Mouse (Mus musculus): ENCODE measurements at regions not wholly inside any gene's neighbourhood (a gene's known extent, or its start where the extent isn't known, plus 50 kb on each side); places are given as distances from the start of the nearest gene placed in this dataset.

DNA sequence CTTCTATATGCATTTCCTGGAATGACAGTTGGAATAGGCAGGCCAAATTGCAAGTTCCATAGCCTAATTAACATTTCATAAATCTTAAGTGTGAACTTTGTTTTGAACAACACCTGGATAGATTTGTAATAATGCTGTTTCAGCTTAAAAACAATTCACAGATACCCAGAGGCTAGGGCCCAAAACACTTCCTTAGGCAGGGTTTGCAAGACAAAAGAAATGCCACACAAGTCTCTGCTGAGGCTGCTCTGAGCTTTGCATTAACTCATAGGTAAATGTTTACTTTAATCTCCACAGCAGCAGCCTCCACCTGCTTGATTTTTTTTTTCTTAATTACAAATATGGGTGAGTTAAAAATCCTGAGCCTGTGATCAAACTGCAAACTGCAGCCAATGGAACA, 118.4 kb downstream of the Gnat3 start:
- DNase-seq (ENCODE audit: low spot score in 2 of 2), result no peak

DNA sequence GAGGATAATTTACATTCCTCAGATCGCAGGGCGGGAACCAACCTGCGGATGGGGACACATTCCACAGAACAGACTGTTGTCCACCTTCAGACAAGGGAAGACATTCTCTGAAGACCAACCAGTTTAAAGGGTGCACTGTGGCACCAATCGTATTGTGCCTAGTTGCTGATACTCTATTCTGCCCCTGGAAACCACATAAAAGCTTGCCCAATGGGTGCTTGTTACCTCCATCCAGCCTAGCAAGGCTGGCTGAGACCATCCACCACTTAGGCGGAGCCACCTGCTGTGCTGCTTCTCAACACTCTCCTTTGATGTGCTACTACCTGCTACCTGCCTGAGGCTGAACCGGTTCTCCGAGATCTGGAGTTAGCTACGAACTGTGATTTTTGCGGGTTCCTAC, 119.9 kb downstream of the Gnat3 start:
- DNase-seq (ENCODE audit: low spot score in 2 of 2), result no peak

GRCm38 (mm10) chr5:18083789-18084188, 121.4 kb downstream of the Gnat3 start:
- DNase-seq (ENCODE audit: low spot score in 2 of 2), result no peak

DNA sequence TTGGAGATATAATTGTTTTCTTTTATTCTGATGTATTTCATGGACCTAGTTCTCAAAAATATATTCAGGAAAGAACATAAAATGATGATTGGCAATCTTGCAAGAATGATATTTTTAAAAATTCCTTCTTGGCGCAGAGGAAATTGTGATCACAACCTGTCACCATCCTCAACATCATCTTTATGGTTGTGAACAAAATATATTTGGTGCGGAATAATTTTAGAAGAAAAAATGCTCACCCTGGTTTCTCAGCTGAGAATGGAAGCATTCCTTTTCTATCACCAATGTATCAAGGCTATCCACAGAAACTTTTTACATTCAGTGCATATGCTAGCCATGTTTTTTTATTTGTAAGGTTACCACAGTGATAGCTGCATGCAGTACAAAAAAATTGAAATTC, 123.1 kb downstream of the Gnat3 start:
- DNase-seq (ENCODE audit: low spot score in 2 of 2), result no peak

DNA sequence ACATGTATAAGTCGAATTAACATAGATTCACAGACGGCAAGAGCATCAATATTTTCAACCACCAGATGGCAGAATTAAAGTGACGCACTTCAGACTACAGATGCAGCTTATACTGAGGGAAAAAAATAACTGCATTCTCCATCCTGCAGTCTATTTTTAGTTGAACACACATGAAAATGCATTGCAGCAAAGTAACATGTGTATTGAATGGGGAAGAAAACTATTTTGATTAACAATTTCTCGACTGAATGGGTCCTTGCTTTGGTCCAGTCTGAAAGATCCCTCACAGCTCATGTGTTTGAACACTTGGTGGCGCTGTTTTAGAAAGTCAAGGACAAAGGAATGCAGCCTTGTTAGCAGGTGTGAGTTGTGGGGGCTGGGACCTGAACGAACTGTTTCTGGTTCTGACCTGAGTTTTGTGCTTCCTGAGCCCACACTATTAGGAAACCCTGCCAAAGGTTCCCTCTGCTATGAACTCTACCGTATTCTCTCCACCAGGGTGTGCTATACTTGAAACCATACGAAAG, 125.6 kb downstream of the Gnat3 start:
- DNase-seq (ENCODE audit: low spot score in 2 of 2), result peak; percentile 32 to 41

- no peak for DNase-seq (ENCODE audit: low spot score in 2 of 2)
Measured at GRCm38 (mm10) chr5:18089956-18090355, 127.6 kb downstream of the Gnat3 start.

- DNase-seq (ENCODE audit: low spot score in 2 of 2), result no peak
Measured at GRCm38 (mm10) chr5:18114905-18115689, 152.7 kb downstream of the Gnat3 start.

DNA sequence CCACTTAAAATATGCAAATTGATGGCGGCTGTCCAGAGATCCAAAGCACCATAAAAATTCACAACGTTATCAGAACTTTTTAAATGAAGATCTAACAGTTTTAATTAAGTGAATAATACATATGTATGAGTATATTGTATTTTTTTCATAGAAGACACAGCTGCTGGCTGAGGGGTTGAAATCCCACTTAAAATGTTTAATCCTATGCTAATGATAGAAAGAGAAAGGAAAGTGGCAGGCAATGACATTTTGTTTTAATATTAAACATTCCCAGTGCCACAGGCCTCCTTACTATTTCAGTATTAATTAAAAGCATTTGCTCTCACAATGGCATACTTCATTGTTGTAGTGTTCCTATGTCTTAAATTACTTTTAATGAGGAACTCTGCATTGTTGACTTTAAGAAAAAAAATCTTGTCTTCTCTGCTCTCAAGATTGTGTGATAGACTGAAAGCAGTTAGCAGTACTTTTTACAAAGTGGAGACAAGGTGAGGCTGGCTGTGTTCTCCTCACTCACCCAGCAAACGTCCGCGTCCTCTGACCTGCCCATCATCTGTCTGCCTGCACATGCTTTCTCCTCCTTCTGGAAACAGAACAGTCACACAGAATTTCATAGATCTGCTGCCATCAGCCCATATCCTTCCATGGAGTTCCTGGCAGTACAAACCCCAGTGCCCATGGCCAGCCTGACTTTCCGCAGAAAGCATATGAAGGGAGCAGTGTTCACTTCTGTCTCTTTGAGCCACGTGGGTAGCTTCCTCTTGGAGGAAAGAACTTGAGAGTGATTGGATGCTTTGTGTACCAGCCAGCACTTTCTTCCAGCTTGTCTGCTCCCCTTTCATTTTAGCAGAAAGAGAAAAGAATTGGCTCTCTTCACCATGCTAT, 173.7 kb downstream of the Gnat3 start:
- no peak for DNase-seq (ENCODE audit: low spot score in 2 of 2)

DNA sequence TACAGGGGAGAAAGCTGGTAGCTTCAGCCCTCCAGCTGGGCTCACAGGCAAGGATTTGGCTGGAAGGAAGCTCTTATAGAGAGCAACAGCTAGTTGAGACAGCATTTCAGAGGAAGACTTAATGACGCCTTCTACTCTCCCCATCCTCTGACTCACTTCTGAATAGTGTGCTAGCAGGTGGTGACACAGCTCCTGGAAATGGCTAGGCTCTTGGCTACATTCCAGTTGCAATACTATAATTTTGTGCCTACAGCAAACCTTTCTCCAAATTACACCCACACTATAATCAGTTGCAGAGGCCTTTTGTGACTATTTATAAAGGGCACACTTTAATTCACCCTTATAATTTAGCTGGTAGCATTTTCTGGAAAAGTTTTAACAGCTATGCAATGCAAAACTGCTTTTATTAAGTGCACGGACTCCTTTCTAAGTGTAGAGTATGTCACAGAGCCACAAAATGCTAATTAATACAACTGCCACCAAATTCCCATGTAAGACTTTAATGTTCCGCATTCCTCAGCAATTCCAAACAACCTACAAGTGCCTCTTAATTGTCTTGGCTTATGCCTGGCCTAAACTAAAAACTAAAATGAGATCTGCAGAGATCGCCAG, 175.2 kb downstream of the Gnat3 start:
- DNase-seq (ENCODE audit: low spot score in 2 of 2), result peak; percentile 14 to 18

GRCm38 (mm10) chr5:18152241-18152640, 189.9 kb downstream of the Gnat3 start:
- DNase-seq (ENCODE audit: low spot score in 2 of 2), result no peak

GRCm38 (mm10) chr5:18153703-18154102, 191.4 kb downstream of the Gnat3 start:
- DNase-seq (ENCODE audit: low spot score in 2 of 2), result no peak

GRCm38 (mm10) chr5:18163515-18163914, 196.6 kb downstream of the Gnai1 start:
- DNase-seq (ENCODE audit: low spot score in 2 of 2), result no peak

DNA sequence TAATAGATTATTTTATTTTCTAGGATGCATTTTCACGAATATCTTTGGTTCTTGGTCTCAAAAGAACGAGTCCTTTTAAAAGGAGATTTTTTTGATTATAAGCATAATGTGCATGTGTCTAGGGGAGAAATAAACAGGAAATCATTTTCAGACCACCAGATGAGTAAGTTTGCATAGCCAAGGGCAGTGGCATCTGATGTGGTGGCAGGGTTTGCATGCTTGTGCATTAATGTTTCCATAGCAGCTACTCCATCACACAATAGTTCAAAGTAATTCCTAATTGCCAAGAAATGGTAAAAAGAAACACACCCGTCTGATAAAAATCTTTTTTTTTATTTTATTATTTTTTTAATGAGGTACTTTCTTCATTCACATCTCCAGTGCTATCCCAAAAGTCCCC, 182.3 kb downstream of the Gnai1 start:
- DNase-seq (ENCODE audit: low spot score in 2 of 2), result no peak

DNA sequence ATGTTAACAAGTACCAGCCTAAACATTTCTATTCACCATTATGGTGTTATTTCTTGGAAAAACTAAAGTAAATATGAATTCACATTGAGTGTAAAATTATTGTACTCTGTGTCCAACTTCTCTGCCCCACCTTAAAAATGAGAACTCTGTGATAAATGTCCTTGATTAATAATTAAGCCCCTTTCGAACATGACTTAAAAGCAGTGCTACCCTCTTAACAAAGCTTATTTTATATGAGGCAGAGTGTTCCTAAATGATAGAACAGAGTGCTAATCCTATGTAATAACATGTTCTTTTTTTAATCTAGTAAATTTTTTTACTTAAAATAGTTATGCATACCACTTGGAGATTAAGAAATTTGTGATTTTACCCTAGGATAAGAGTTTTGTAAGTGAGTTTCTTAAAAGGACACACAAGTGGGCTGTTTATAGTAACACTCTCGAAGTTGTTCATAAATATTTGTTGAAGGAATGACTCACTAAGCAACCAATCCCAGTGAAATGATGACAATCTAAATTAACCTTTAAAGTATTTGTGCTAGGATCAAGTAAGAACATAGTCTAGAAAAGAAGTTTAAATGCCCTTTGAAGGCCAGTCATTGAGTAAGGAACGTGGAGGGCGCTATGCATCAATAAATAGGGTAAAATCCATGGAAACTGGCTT, 148.6 kb downstream of the Gnai1 start:
- DNase-seq (ENCODE audit: low spot score in 2 of 2), result no peak
